Mouse (Mus musculus): ENCODE data around the gene Atrx. TPM values are rescaled to one million over a fixed set of nuclear protein-coding genes. Genes with fewer than 3 reads are reported as not detected.
A peak's percentile ranks its signal among the peaks of the same experiment; 100 is the strongest.

Gene Atrx
- polyA plus RNA-seq, 1 experiment from 2014 or later = 224 TPM

- Histone ChIP-seq H3K9ac (replicated peaks; ENCODE audit: low read depth, low read length) (no peak overlapping the region), H3K4me2 (replicated peaks; ENCODE audit: low read depth, low read length) (no peak overlapping the region), H3K4me1 (ENCODE audit: control insufficient read depth, insufficient read depth, low read length) (no peaks in the 10 kb centered on the region), H3K27me3 (ENCODE audit: control insufficient read depth, insufficient read depth, low read length) (no peaks in the 10 kb centered on the region), H3K27ac (ENCODE audit: low read length) (no peak overlapping the region), H3K4me3 (ENCODE audit: low read depth, low read length) (no peak overlapping the region), H3K36me3 (ENCODE audit: control insufficient read depth, insufficient read depth, low read length) (no peaks in the 10 kb centered on the region), H3K9me3 (ENCODE audit: control insufficient read depth, low read depth, low read length) (no peaks in the 10 kb centered on the region)
- ATAC-seq (ENCODE audit: insufficient number of reproducible peaks, insufficient read depth, low FRiP score, low read depth) = no peak
- 77% methylated on average over 2 of the region's 2 CpGs for WGBS
Measured at GRCm38 (mm10) chrX:105886921-105887320, 42.3 kb downstream of the Atrx start.

GRCm38 (mm10) chrX:105864367-105864766 lies 64.8 kb downstream of the Atrx start:
- WGBS = 84% methylated on average over 5 of the region's 5 CpGs
- Histone ChIP-seq H3K4me1 (ENCODE audit: control insufficient read depth, insufficient read depth, low read length) (no peaks in the 10 kb centered on the region), H3K27ac (ENCODE audit: low read length) (no peak overlapping the region), H3K36me3 (ENCODE audit: control insufficient read depth, insufficient read depth, low read length) (peaks cover 6% of the 10 kb centered on the region; the same call in 1 of the 2 replicates), H3K9ac (replicated peaks; ENCODE audit: low read depth, low read length) (no peak overlapping the region), H3K9me3 (ENCODE audit: control insufficient read depth, low read depth, low read length) (no peaks in the 10 kb centered on the region), H3K27me3 (ENCODE audit: control insufficient read depth, insufficient read depth, low read length) (no peaks in the 10 kb centered on the region), H3K4me2 (replicated peaks; ENCODE audit: low read depth, low read length) (no peak overlapping the region), H3K4me3 (ENCODE audit: low read depth, low read length) (no peak overlapping the region)
- ATAC-seq (ENCODE audit: insufficient number of reproducible peaks, insufficient read depth, low FRiP score, low read depth) = no peak

GRCm38 (mm10) chrX:105824462-105824861 lies 104.7 kb downstream of the Atrx start:
- no peaks in the 10 kb centered on the region for H3K9me3 ChIP-seq (ENCODE audit: control insufficient read depth, low read depth, low read length)
- peaks cover 9% of the 10 kb centered on the region for H3K36me3 ChIP-seq (ENCODE audit: control insufficient read depth, insufficient read depth, low read length)
- H3K27ac ChIP-seq (ENCODE audit: low read length) = no peak overlapping the region
- ATAC-seq (ENCODE audit: insufficient number of reproducible peaks, insufficient read depth, low FRiP score, low read depth) = no peak
- no peaks in the 10 kb centered on the region for H3K4me1 ChIP-seq (ENCODE audit: control insufficient read depth, insufficient read depth, low read length)
- no peaks in the 10 kb centered on the region for H3K27me3 ChIP-seq (ENCODE audit: control insufficient read depth, insufficient read depth, low read length)
- H3K4me3 ChIP-seq (ENCODE audit: low read depth, low read length) = no peak overlapping the region
- WGBS = 81% methylated on average over 5 of the region's 5 CpGs
- H3K9ac ChIP-seq (replicated peaks; ENCODE audit: low read depth, low read length) = no peak overlapping the region
- H3K4me2 ChIP-seq (replicated peaks; ENCODE audit: low read depth, low read length) = no peak overlapping the region

- H3K9me3 ChIP-seq (ENCODE audit: control insufficient read depth, low read depth, low read length) = no peaks in the 10 kb centered on the region
- no peak overlapping the region for H3K4me3 ChIP-seq (ENCODE audit: low read depth, low read length)
- no peak overlapping the region for H3K4me2 ChIP-seq (replicated peaks; ENCODE audit: low read depth, low read length)
- no peaks in the 10 kb centered on the region for H3K4me1 ChIP-seq (ENCODE audit: control insufficient read depth, insufficient read depth, low read length)
- peak; percentile 65; the same call in 1 of the 2 replicates for ATAC-seq (ENCODE audit: insufficient number of reproducible peaks, insufficient read depth, low FRiP score, low read depth)
- H3K9ac ChIP-seq (replicated peaks; ENCODE audit: low read depth, low read length) = no peak overlapping the region
- no peaks in the 10 kb centered on the region for H3K27me3 ChIP-seq (ENCODE audit: control insufficient read depth, insufficient read depth, low read length)
- WGBS = 50% methylated on average over 8 of the region's 8 CpGs
- no peak overlapping the region for H3K27ac ChIP-seq (ENCODE audit: low read length)
- no peaks in the 10 kb centered on the region for H3K36me3 ChIP-seq (ENCODE audit: control insufficient read depth, insufficient read depth, low read length)
Measured at GRCm38 (mm10) chrX:105794806-105795403, 134.3 kb downstream of the Atrx start.

- 85% methylated on average over 5 of the region's 5 CpGs for WGBS
- no peaks in the 10 kb centered on the region for H3K9me3 ChIP-seq (ENCODE audit: control insufficient read depth, low read depth, low read length)
Measured at GRCm38 (mm10) chrX:105773281-105773680, 155.9 kb downstream of the Atrx start.

GRCm38 (mm10) chrX:105767932-105768331 lies 161.3 kb downstream of the Atrx start:
- ATAC-seq (ENCODE audit: insufficient number of reproducible peaks, insufficient read depth, low FRiP score, low read depth) = no peak
- no peaks in the 10 kb centered on the region for H3K36me3 ChIP-seq (ENCODE audit: control insufficient read depth, insufficient read depth, low read length)
- no peak overlapping the region for H3K4me2 ChIP-seq (replicated peaks; ENCODE audit: low read depth, low read length)
- no peaks in the 10 kb centered on the region for H3K4me1 ChIP-seq (ENCODE audit: control insufficient read depth, insufficient read depth, low read length)
- H3K27ac ChIP-seq (ENCODE audit: low read length) = no peak overlapping the region
- no peak overlapping the region for H3K9ac ChIP-seq (replicated peaks; ENCODE audit: low read depth, low read length)
- no peak overlapping the region for H3K4me3 ChIP-seq (ENCODE audit: low read depth, low read length)
- 0 out of 2 replicates have a peak, but pooled peaks cover 12% of the 10 kb centered on the region for H3K27me3 ChIP-seq (ENCODE audit: control insufficient read depth, insufficient read depth, low read length)
- 70% methylated on average over 3 of the region's 3 CpGs for WGBS
- H3K9me3 ChIP-seq (ENCODE audit: control insufficient read depth, low read depth, low read length) = no peaks in the 10 kb centered on the region

More at GRCm38 (mm10) chrX:105773281-105773680, 155.9 kb downstream of the Atrx start:
- no peak for ATAC-seq (ENCODE audit: insufficient number of reproducible peaks, insufficient read depth, low FRiP score, low read depth)
- Histone ChIP-seq H3K9ac (replicated peaks; ENCODE audit: low read depth, low read length) (no peak overlapping the region), H3K4me3 (ENCODE audit: low read depth, low read length) (no peak overlapping the region), H3K4me2 (replicated peaks; ENCODE audit: low read depth, low read length) (no peak overlapping the region), H3K36me3 (ENCODE audit: control insufficient read depth, insufficient read depth, low read length) (no peaks in the 10 kb centered on the region), H3K4me1 (ENCODE audit: control insufficient read depth, insufficient read depth, low read length) (no peaks in the 10 kb centered on the region), H3K27ac (ENCODE audit: low read length) (no peak overlapping the region), H3K27me3 (ENCODE audit: control insufficient read depth, insufficient read depth, low read length) (no peaks in the 10 kb centered on the region)

GRCm38 (mm10) chrX:105767177-105767764 lies 161.9 kb downstream of the Atrx start:
- H3K4me1 ChIP-seq (ENCODE audit: control insufficient read depth, insufficient read depth, low read length) = no peaks in the 10 kb centered on the region
- H3K9ac ChIP-seq (replicated peaks; ENCODE audit: low read depth, low read length) = no peak overlapping the region
- 32% methylated on average over 9 of the region's 9 CpGs for WGBS
- 0 out of 2 replicates have a peak, but pooled peaks cover 12% of the 10 kb centered on the region for H3K27me3 ChIP-seq (ENCODE audit: control insufficient read depth, insufficient read depth, low read length)
- H3K36me3 ChIP-seq (ENCODE audit: control insufficient read depth, insufficient read depth, low read length) = no peaks in the 10 kb centered on the region
- H3K27ac ChIP-seq (ENCODE audit: low read length) = no peak overlapping the region
- no peak overlapping the region for H3K4me2 ChIP-seq (replicated peaks; ENCODE audit: low read depth, low read length)
- H3K9me3 ChIP-seq (ENCODE audit: control insufficient read depth, low read depth, low read length) = no peaks in the 10 kb centered on the region
- H3K4me3 ChIP-seq (ENCODE audit: low read depth, low read length) = no peak overlapping the region
- no peak for ATAC-seq (ENCODE audit: insufficient number of reproducible peaks, insufficient read depth, low FRiP score, low read depth)

GRCm38 (mm10) chrX:105766013-105766412 lies 163.2 kb downstream of the Atrx start:
- no peak overlapping the region for H3K9ac ChIP-seq (replicated peaks; ENCODE audit: low read depth, low read length)
- ATAC-seq (ENCODE audit: insufficient number of reproducible peaks, insufficient read depth, low FRiP score, low read depth) = 0 out of 2 replicates have a peak, but pooled peaks have one; percentile 19
- H3K36me3 ChIP-seq (ENCODE audit: control insufficient read depth, insufficient read depth, low read length) = no peaks in the 10 kb centered on the region
- peaks cover 12% of the 10 kb centered on the region; the same call in 1 of the 2 replicates for H3K27me3 ChIP-seq (ENCODE audit: control insufficient read depth, insufficient read depth, low read length)
- H3K27ac ChIP-seq (ENCODE audit: low read length) = no peak overlapping the region
- 31% methylated on average over 6 of the region's 6 CpGs for WGBS
- no peaks in the 10 kb centered on the region for H3K9me3 ChIP-seq (ENCODE audit: control insufficient read depth, low read depth, low read length)
- no peaks in the 10 kb centered on the region for H3K4me1 ChIP-seq (ENCODE audit: control insufficient read depth, insufficient read depth, low read length)
- H3K4me2 ChIP-seq (replicated peaks; ENCODE audit: low read depth, low read length) = no peak overlapping the region
- no peak overlapping the region for H3K4me3 ChIP-seq (ENCODE audit: low read depth, low read length)
